Mouse (Mus musculus) gastrocnemius, postnatal 14 days (tissue): ENCODE measurements at regions not wholly inside any gene's neighbourhood (a gene's known extent, or its start where the extent isn't known, plus 50 kb on each side); places are given as distances from the start of the nearest gene placed in this dataset.

Experiments
- DNase-seq: peaks from one replicate; pipeline ENCODE4 v3.0.0; 2021; ENCODE audit warnings: mixed read lengths
- intact Hi-C: fragments of 180-260 bp; cut with DNase I; formaldehyde crosslinking; loops from one replicate; pipeline ENCODE4 v1.15.1; 2025; ENCODE audit warnings: low total_unique reads

- intact Hi-C loops = no loop called here
- no peak for DNase-seq
Measured at GRCm38 (mm10) chr14:123096086-123096485, 112.3 kb upstream of the Tmtc4 start.

GRCm38 (mm10) chr14:123082065-123082464 is 98.2 kb upstream of the Tmtc4 start:
- intact Hi-C loops = no loop called here

GRCm38 (mm10) chr14:123081016-123081714 is 97.3 kb upstream of the Tmtc4 start:
- intact Hi-C loops = no loop called here
- DNase-seq = no peak

More at GRCm38 (mm10) chr14:123082065-123082464, 98.2 kb upstream of the Tmtc4 start:
- no peak for DNase-seq

- no peak for DNase-seq
- intact Hi-C loops = no loop called here
Measured at GRCm38 (mm10) chr14:123079733-123080132, 95.9 kb upstream of the Tmtc4 start.

- intact Hi-C loops = no loop called here
- no peak for DNase-seq
Measured at GRCm38 (mm10) chr14:123078804-123079203, 95.0 kb upstream of the Tmtc4 start.

- DNase-seq = no peak
- intact Hi-C loops = no loop called here
Measured at GRCm38 (mm10) chr14:123066344-123066743, 82.5 kb upstream of the Tmtc4 start.

- DNase-seq = no peak
- intact Hi-C loops = no loop called here
Measured at GRCm38 (mm10) chr14:123065566-123065965, 81.7 kb upstream of the Tmtc4 start.

- intact Hi-C loops = no loop called here
- no peak for DNase-seq
Measured at GRCm38 (mm10) chr14:123065136-123065535, 81.3 kb upstream of the Tmtc4 start.

GRCm38 (mm10) chr14:123062908-123063307 is 79.1 kb upstream of the Tmtc4 start:
- intact Hi-C loops = no loop called here
- DNase-seq = no peak

GRCm38 (mm10) chr14:123056976-123057375 is 73.1 kb upstream of the Tmtc4 start:
- no peak for DNase-seq
- intact Hi-C loops = no loop called here

GRCm38 (mm10) chr14:123048451-123048850 is 64.6 kb upstream of the Tmtc4 start:
- no peak for DNase-seq
- intact Hi-C loops = no loop called here

- no peak for DNase-seq
- intact Hi-C loops = no loop called here
Measured at GRCm38 (mm10) chr14:123040046-123040445, 56.2 kb upstream of the Tmtc4 start.

- intact Hi-C loops = no loop called here
- no peak for DNase-seq
Measured at GRCm38 (mm10) chr14:123037444-123037843, 53.6 kb upstream of the Tmtc4 start.
